Mouse (Mus musculus) forebrain, embryonic 13.5 days (tissue): Measurements from ENCODE around the gene Zfp64. TPM values are rescaled to one million over a fixed set of nuclear protein-coding genes. Genes with fewer than 3 reads are reported as not detected.

Experiments
- ATAC-seq: fragments of 200-750 bp; cut with Nextera tagmentation; 2 replicates; pipeline ENCODE4 v1.8.0; 2017
- H3K27ac ChIP-seq: fragments of 300-500 bp; sonication (generic); 2 replicates; pipeline ENCODE4 v1.5.1; 2015; ENCODE audit warnings: inconsistent platforms, mild to moderate bottlenecking, moderate library complexity
- H3K27me3 ChIP-seq: fragments of 300-500 bp; sonication (generic); 2 replicates; pipeline ENCODE4 v1.6.1; 2015; ENCODE audit warnings: mild to moderate bottlenecking, inconsistent platforms
- H3K36me3 ChIP-seq: fragments of 300-500 bp; sonication (generic); 2 replicates; pipeline ENCODE4 v1.6.1; 2015; ENCODE audit warnings: mild to moderate bottlenecking, inconsistent platforms; ENCODE audit not compliant: poor library complexity, severe bottlenecking
- H3K4me1 ChIP-seq: fragments of 300-500 bp; sonication (generic); 2 replicates; pipeline ENCODE4 v1.6.1; 2015; ENCODE audit warnings: inconsistent platforms
- H3K4me2 ChIP-seq: fragments of 300-500 bp; sonication (generic); 2 replicates; pipeline ENCODE4 v1.6.1; 2015; ENCODE audit warnings: inconsistent platforms, mild to moderate bottlenecking, moderate library complexity
- H3K4me3 ChIP-seq: fragments of 300-500 bp; sonication (generic); 2 replicates; pipeline ENCODE4 v1.5.1; 2015; ENCODE audit warnings: mild to moderate bottlenecking, inconsistent platforms
- H3K9ac ChIP-seq: fragments of 300-500 bp; sonication (generic); 2 replicates; pipeline ENCODE4 v1.6.1; 2015; ENCODE audit warnings: mild to moderate bottlenecking, inconsistent platforms
- H3K9me3 ChIP-seq: fragments of 300-500 bp; sonication (generic); replicated peaks from 2 replicates; pipeline ENCODE4 v1.6.1; 2016; ENCODE audit warnings: inconsistent platforms
- WGBS: fragments of 180-500 bp; shearing (Covaris S2); methylation state at CpG from one replicate; pipeline ENCODE4 v1.1.7; 2015; 5-methylcytosine and 5-hydroxymethylcytosine counted together
- polyA plus RNA-seq: library from polyadenylated mRNA; unstranded; fragments of >200 nt; fragmentation: Nextera tagmentation; extraction: Ambion mirVana; gene quantifications from 2 replicates; pipeline ENCODE4 v1.2.1, GENCODE M21; 2015

The Zfp64 gene
- polyA plus RNA-seq, 1 experiment from 2014 or later, result 28.9 TPM

DNA sequence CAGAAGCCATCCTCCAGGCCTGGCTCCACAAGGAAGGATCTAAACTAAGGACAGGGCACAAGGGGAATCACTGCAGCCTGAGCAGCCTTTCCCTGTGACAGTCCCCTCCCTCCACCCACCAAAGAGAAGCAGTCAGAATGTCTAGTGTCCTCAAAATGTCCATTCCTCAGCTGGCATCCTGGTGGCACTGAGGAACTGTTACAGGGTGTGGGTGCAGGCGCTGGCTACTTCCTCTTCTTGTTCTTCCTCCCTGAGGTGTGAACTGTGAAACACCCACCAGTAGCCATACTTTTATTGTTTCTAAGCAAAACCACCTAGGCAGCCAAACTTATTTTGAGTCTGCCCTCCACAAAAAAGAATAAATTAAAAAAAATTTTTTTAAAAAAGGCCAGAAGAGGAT, 72.4 kb downstream of the Zfp64 start:
- Histone ChIP-seq H3K27me3 (no peaks in the 10 kb centered on the region), H3K27ac (no peak overlapping the region), H3K36me3 (no peaks in the 10 kb centered on the region), H3K4me3 (no peak overlapping the region), H3K9ac (no peak overlapping the region), H3K4me1 (no peaks in the 10 kb centered on the region), H3K4me2 (no peak overlapping the region), H3K9me3 (no peaks in the 10 kb centered on the region)
- 100% methylated on average over 1 of the region's 1 CpGs for WGBS
- no peak for ATAC-seq

DNA sequence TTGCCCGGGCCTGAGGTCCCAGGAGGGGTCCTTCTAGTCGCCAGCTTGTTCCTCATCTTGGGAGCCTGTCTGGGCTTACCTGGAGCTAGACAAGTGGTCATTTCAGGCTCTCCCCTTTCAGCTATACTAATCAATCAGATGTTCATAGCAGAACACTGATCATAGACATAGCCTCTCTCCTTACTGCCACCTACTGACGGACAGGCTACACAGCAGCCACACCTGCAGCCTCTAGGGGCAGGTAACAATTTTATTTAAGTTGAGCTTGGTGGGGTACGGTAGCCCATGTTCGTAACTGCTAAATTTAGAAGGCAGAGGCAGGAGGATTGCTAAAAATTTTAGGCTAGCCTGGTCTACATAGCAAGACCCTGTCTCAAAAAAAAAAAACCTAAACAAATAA, 73.5 kb downstream of the Zfp64 start:
- Histone ChIP-seq H3K27ac (no peak overlapping the region), H3K9ac (no peak overlapping the region), H3K4me3 (no peak overlapping the region), H3K4me2 (no peak overlapping the region), H3K4me1 (no peaks in the 10 kb centered on the region), H3K9me3 (no peaks in the 10 kb centered on the region), H3K27me3 (no peaks in the 10 kb centered on the region), H3K36me3 (no peaks in the 10 kb centered on the region)
- 53% methylated on average over 5 of the region's 5 CpGs for WGBS
- no peak for ATAC-seq

DNA sequence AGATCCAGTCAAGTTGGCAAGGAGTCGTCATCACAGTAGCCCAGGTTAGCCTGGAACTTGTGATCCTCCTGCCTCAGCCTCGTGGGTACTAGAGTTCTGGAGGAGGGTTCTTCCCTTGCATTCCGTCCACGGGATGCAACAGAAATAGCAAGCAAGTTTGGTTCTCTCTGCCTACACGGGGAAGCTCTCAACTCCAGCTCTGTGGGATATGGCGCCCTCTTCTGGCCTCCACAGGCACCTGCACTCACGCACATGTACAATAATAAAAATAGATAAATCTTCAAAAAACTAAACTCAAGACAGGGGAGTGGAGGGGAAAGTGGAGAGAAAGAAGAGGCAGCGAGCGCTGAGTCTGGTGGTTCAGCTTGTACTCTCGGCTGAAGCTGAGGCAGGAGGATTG, 75.8 kb downstream of the Zfp64 start:
- WGBS, result 85% methylated on average over 10 of the region's 10 CpGs
- no peaks in the 10 kb centered on the region for H3K9me3 ChIP-seq
- H3K4me2 ChIP-seq, result no peak overlapping the region
- no peak for ATAC-seq
- H3K9ac ChIP-seq, result no peak overlapping the region
- H3K27ac ChIP-seq, result no peak overlapping the region
- no peaks in the 10 kb centered on the region for H3K4me1 ChIP-seq
- no peak overlapping the region for H3K4me3 ChIP-seq
- H3K27me3 ChIP-seq, result no peaks in the 10 kb centered on the region
- no peaks in the 10 kb centered on the region for H3K36me3 ChIP-seq

DNA sequence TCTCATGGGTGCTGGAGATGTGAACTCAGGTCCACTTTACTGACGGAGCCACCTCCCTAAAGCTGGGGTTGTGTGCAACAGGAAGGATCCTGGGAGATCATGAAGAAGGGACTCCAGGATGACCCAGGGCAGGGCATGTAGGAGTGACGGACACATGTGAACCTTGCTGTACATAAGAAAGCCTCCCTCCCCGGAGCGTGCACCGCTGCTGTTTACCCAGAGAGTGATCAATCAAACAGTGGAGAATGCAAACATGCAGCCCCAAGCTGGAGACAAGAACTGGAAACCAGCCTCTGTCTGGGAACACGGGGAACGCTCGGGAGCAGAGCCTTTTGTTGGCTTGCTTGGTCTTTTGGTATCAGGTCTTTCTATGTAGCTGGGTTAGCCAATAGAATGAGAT, 76.7 kb downstream of the Zfp64 start:
- H3K27me3 ChIP-seq, result no peaks in the 10 kb centered on the region
- no peaks in the 10 kb centered on the region for H3K9me3 ChIP-seq
- no peaks in the 10 kb centered on the region for H3K36me3 ChIP-seq
- no peak overlapping the region for H3K4me2 ChIP-seq
- ATAC-seq, result no peak
- no peaks in the 10 kb centered on the region for H3K4me1 ChIP-seq
- WGBS, result 81% methylated on average over 8 of the region's 8 CpGs
- H3K4me3 ChIP-seq, result no peak overlapping the region
- H3K9ac ChIP-seq, result no peak overlapping the region
- no peak overlapping the region for H3K27ac ChIP-seq

DNA sequence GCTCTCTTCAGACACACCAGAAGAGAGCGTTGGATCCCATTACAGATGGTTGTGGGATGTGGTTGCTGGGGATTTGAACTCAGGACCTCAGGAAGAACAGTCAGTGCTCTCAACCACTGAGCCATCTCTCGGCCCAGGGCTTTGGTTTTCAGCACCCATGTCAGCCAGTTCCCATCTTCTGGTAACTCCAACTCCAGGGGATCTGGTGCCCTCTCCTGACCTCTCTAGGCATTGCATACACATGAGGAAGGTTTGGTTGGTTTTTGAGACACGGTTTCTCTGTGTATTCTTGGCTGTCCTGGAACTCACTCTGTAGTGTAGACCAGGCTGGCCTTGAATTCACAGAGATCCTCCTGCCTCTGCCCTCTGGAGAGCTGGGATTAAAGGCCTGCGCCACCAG, 77.2 kb downstream of the Zfp64 start:
- no peaks in the 10 kb centered on the region for H3K36me3 ChIP-seq

DNA sequence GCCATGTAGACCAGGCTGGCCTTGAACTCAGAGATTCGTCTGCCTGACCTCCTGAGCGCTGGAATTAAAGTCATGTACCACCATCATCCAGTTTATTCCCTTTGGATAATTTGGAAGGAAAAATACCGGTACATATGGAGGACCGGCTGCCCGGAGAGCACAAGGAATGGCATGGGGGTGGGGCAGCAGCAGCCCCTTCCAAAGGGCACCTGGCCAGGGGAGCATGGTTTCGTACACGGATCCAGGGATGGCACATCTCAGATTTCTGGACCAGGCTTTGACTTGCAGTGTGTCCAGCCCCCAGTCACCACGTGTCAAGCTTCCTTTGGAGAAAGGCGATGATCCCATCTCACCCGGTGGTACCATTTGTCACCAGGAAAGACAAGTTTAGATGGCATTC, 78.8 kb downstream of the Zfp64 start:
- Histone ChIP-seq H3K9ac (no peak overlapping the region), H3K36me3 (no peaks in the 10 kb centered on the region), H3K4me3 (no peak overlapping the region), H3K27me3 (no peaks in the 10 kb centered on the region), H3K4me1 (peaks cover 12% of the 10 kb centered on the region), H3K9me3 (no peaks in the 10 kb centered on the region), H3K4me2 (no peak overlapping the region), H3K27ac (no peak overlapping the region)
- WGBS, result 93% methylated on average over 10 of the region's 10 CpGs
- no peak for ATAC-seq

More for the DNA sequence above, 77.2 kb downstream of the Zfp64 start:
- WGBS, result 93% methylated on average over 4 of the region's 4 CpGs
- Histone ChIP-seq H3K9me3 (no peaks in the 10 kb centered on the region), H3K4me1 (no peaks in the 10 kb centered on the region), H3K27me3 (no peaks in the 10 kb centered on the region), H3K4me2 (no peak overlapping the region), H3K4me3 (no peak overlapping the region), H3K27ac (no peak overlapping the region), H3K9ac (no peak overlapping the region)
- no peak for ATAC-seq

DNA sequence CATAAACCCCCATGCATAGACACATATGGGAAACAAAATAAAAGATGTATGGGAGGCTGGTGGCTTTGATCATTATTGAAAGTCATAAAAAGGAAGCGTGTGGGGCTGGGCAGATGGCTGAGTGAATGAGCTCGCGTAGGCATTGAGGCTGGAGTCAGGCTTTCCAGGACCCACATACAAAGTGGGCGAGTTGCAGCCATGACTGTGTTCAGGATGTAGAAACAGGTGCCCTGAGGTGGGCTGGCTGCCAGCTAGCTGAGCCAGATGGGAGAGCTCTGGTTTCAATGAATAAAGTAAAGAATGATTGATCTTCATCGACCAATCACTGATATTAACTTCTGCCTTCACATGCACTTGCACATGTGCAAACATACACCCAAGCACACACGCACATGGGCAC, 80.9 kb downstream of the Zfp64 start:
- no peak overlapping the region for H3K4me3 ChIP-seq
- 81% methylated on average over 6 of the region's 6 CpGs for WGBS

DNA sequence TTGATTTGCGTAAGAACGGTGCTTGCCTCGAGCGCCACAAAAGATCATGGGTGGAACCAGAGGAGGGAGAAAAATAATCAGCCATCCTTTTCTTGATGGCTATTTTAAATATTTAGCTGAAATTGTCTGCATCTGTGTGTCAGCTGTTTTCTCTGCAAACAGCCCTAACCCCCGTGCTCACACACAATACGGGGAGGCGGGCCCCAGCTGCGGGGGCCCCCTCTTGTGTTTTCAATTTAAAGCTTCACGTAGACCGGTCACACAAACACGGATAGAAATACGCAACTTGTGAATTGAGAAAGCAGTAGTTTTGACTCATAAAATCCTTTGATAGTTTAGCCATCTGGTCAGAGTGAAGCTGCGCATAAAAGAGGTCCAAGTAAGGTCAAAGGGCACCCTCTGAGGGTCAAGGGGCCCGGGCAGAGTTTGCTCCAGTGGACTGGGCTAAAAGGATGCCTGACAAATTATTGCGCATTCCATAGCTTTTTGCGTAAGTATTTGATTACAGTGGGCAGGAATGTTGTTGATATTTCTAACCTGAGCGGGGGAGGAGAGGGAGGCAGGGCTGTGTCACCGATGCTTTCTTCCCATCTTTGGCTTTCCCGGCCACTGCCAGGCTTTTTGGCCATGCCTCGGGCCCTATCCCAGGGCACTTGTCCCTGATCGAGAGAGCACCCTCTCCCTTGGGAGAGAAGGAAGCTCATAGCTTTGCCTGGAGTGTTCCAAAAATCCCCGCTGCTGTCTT, 83.4 kb downstream of the Zfp64 start:
- WGBS, result 20% methylated on average over 22 of the region's 22 CpGs
- no peak for ATAC-seq
- H3K4me1 ChIP-seq, result peaks cover 12% of the 10 kb centered on the region
- H3K9me3 ChIP-seq, result no peaks in the 10 kb centered on the region
- H3K27me3 ChIP-seq, result no peaks in the 10 kb centered on the region
- H3K4me2 ChIP-seq, result peak overlapping the region; percentile 27
- no peak overlapping the region; the same call in 1 of the 2 replicates for H3K9ac ChIP-seq
- H3K36me3 ChIP-seq, result no peaks in the 10 kb centered on the region
- H3K27ac ChIP-seq, result no peak overlapping the region
- no peak overlapping the region for H3K4me3 ChIP-seq

More for the DNA sequence above, 80.9 kb downstream of the Zfp64 start:
- H3K9me3 ChIP-seq, result no peaks in the 10 kb centered on the region
- H3K27me3 ChIP-seq, result no peaks in the 10 kb centered on the region
- peaks cover 12% of the 10 kb centered on the region for H3K4me1 ChIP-seq
- H3K9ac ChIP-seq, result no peak overlapping the region
- no peak overlapping the region for H3K27ac ChIP-seq
- no peak overlapping the region for H3K4me2 ChIP-seq
- no peak for ATAC-seq
- H3K36me3 ChIP-seq, result no peaks in the 10 kb centered on the region

DNA sequence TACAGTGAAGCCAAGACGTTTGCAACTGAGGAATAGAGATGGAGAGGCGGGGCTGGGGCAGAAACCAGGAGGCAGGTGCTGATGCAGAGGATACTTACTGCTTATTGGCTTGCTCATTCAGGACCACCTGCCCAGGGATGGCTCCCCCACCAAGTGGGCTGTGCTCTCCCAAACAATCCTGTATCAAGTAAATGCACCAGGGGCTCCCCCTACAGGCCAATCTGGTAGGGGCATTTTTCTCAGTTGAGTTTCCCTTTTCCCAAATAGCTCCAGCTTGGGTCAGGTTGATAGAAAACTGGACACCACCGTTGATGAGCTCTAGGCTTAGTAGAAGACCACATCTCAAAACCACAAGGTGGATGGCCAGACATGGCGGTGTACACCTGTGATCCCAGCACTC, 84.9 kb downstream of the Zfp64 start:
- Histone ChIP-seq H3K36me3 (no peaks in the 10 kb centered on the region), H3K27me3 (no peaks in the 10 kb centered on the region), H3K4me2 (no peak overlapping the region), H3K4me1 (peaks cover 12% of the 10 kb centered on the region), H3K9me3 (no peaks in the 10 kb centered on the region), H3K9ac (no peak overlapping the region), H3K27ac (no peak overlapping the region), H3K4me3 (no peak overlapping the region)
- ATAC-seq, result no peak
- WGBS, result 53% methylated on average over 4 of the region's 4 CpGs

DNA sequence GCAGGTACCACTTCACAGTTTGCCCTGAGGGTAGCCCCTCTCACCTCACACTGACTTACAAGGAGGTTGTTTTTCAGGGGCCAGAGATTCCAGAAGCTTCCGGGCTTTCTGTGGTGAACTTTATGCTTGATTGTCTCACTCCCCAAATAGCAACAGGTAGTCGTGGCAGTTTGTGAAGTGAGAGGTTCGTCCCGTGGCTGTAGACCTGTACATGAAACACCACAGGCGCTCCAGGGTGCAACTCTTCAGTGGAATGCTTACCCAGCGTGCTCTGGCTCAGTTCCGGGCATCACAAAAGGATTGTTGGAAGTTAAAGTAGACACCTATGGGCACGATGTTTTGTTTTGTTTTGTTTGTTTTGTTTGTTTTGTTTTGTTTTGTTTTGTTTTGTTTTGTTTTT, 88.4 kb downstream of the Zfp64 start:
- H3K9me3 ChIP-seq, result no peaks in the 10 kb centered on the region
- no peaks in the 10 kb centered on the region for H3K27me3 ChIP-seq
- H3K4me3 ChIP-seq, result no peak overlapping the region
- no peak for ATAC-seq
- no peak overlapping the region for H3K4me2 ChIP-seq
- H3K27ac ChIP-seq, result no peak overlapping the region
- no peak overlapping the region for H3K9ac ChIP-seq
- no peaks in the 10 kb centered on the region for H3K36me3 ChIP-seq
- WGBS, result 86% methylated on average over 8 of the region's 8 CpGs
- peaks cover 3% of the 10 kb centered on the region for H3K4me1 ChIP-seq

DNA sequence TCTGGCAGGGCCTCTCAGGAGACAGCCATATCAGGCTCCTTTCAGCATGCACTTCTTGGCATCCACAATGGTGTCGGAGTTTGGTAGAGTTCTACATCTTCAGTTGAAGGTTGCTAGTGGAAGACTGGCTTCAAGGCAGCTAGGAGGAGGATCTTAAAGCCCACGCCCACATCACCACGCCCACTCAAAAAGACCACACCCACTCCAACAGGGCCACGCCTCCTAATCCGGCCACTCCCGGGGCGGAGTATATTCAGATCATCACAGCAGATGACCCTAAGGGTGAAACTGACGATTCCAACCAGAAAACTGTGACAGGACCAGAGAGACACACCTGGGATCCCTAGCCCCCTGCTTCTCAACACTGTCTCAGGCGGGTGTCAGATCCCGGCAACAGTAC, 89.0 kb downstream of the Zfp64 start:
- H3K4me2 ChIP-seq, result no peak overlapping the region
- no peaks in the 10 kb centered on the region for H3K36me3 ChIP-seq
- no peak overlapping the region for H3K4me3 ChIP-seq
- H3K27me3 ChIP-seq, result no peaks in the 10 kb centered on the region
- H3K4me1 ChIP-seq, result 0 out of 2 replicates have a peak, but pooled peaks cover 1% of the 10 kb centered on the region
- no peak overlapping the region for H3K27ac ChIP-seq
- 84% methylated on average over 10 of the region's 10 CpGs for WGBS
- H3K9me3 ChIP-seq, result no peaks in the 10 kb centered on the region
- H3K9ac ChIP-seq, result no peak overlapping the region
- ATAC-seq, result no peak

DNA sequence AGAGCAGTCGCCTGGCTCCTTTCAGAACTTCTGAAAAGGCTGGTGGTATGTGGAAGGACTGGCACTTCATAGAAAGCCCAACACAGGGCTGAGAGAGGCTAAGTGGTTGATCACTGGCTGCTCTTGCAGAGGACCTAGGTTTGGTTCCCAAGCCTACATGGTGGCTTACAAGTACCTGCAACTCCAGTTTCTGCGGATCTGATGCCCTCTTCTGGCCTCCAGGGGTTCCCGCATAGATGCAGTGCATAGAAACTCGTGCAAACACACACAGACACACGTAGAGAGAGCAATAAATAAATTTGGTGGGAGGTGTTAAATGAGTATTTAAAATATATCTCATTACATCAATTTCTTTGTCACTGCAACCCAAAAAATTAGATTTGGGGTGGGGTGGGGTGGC, 90.5 kb downstream of the Zfp64 start:
- no peak overlapping the region for H3K4me2 ChIP-seq
- H3K4me3 ChIP-seq, result no peak overlapping the region
- no peaks in the 10 kb centered on the region for H3K36me3 ChIP-seq
- ATAC-seq, result no peak
- H3K9me3 ChIP-seq, result no peaks in the 10 kb centered on the region
- H3K4me1 ChIP-seq, result peaks cover 16% of the 10 kb centered on the region
- no peak overlapping the region for H3K9ac ChIP-seq
- no peaks in the 10 kb centered on the region for H3K27me3 ChIP-seq
- H3K27ac ChIP-seq, result no peak overlapping the region
- 85% methylated on average over 5 of the region's 5 CpGs for WGBS

DNA sequence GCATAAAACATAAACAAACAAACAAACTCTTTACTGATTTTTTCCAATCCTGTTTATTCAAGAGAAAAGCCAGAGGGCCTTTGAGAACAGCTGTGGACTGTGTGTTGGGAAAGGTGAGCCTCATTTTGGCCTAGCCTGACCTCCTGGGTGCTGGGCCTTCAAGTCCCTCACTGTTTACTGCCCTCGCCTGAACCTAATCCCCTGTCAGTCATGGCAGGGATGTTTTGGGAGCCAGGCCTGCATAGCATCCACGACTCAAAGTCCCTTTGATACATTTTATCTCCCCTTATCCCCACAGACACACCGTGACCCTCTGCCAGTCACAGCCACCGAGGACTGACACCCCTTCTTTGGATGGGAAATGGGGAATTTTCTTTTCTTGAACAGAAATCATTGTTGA, 92.7 kb downstream of the Zfp64 start:
- no peak for ATAC-seq

More for the DNA sequence above, 92.7 kb downstream of the Zfp64 start:
- Histone ChIP-seq H3K4me3 (no peak overlapping the region), H3K27ac (no peak overlapping the region), H3K9me3 (no peaks in the 10 kb centered on the region), H3K36me3 (no peaks in the 10 kb centered on the region), H3K27me3 (0 out of 2 replicates have a peak, but pooled peaks cover 1% of the 10 kb centered on the region), H3K4me2 (no peak overlapping the region), H3K4me1 (peaks cover 20% of the 10 kb centered on the region), H3K9ac (no peak overlapping the region)
- WGBS, result 26% methylated on average over 4 of the region's 4 CpGs
